Mouse (Mus musculus) hindbrain, embryonic 11.5 days (tissue): ENCODE data around the gene Brd1. TPM values are rescaled to one million over a fixed set of nuclear protein-coding genes. Genes with fewer than 3 reads are reported as not detected.

Source experiments
- ATAC-seq: fragments of 200-750 bp; cut with Nextera tagmentation; 2 replicates; pipeline ENCODE4 v1.8.0; 2017; ENCODE audit warnings: mild to moderate bottlenecking, moderate TSS enrichment, moderate library complexity; ENCODE audit not compliant: low FRiP score
- DNase-seq: peaks from one replicate; pipeline ENCODE4 v3.0.0-alpha.2; 2015; ENCODE audit warnings: low spot score
- H3K27ac ChIP-seq: fragments of 300-500 bp; sonication (generic); 2 replicates; pipeline ENCODE4 v1.5.1; 2014; ENCODE audit warnings: mild to moderate bottlenecking, low read depth, low read length
- H3K27me3 ChIP-seq: fragments of 300-500 bp; sonication (generic); 2 replicates; pipeline ENCODE4 v1.6.1; 2014; ENCODE audit warnings: mild to moderate bottlenecking, low read length, moderate library complexity, mixed read lengths; ENCODE audit not compliant: control insufficient read depth, insufficient read depth
- H3K36me3 ChIP-seq: fragments of 300-500 bp; sonication (generic); 2 replicates; pipeline ENCODE4 v1.6.1; 2014; ENCODE audit warnings: mild to moderate bottlenecking, low read length, moderate library complexity, mixed read lengths; ENCODE audit not compliant: control insufficient read depth, insufficient read depth
- H3K4me1 ChIP-seq: fragments of 300-500 bp; sonication (generic); replicated peaks from 2 replicates; pipeline ENCODE4 v1.6.1; 2014; ENCODE audit warnings: low read length, mixed read lengths; ENCODE audit not compliant: control insufficient read depth, insufficient read depth
- H3K4me2 ChIP-seq: fragments of 300-500 bp; sonication (generic); replicated peaks from 2 replicates; pipeline ENCODE4 v1.6.1; 2014; ENCODE audit warnings: mild to moderate bottlenecking, low read depth, low read length
- H3K4me3 ChIP-seq: fragments of 300-500 bp; sonication (generic); 2 replicates; pipeline ENCODE4 v1.5.1; 2014; ENCODE audit warnings: low read depth, low read length
- H3K9ac ChIP-seq: fragments of 300-500 bp; sonication (generic); 2 replicates; pipeline ENCODE4 v1.6.1; 2014; ENCODE audit warnings: low read depth, low read length
- H3K9me3 ChIP-seq: fragments of 300-500 bp; sonication (generic); 2 replicates; pipeline ENCODE4 v1.6.1; 2016; ENCODE audit warnings: low read length; ENCODE audit not compliant: control insufficient read depth
- WGBS: fragments of 180-500 bp; shearing (Covaris S2); extraction: QIAGEN DNeasy Blood & Tissue Kit; methylation state at CpG from one replicate; pipeline ENCODE4 v1.1.7; 2014; 5-methylcytosine and 5-hydroxymethylcytosine counted together
- polyA plus RNA-seq: library from polyadenylated mRNA; unstranded; fragments of >200 nt; fragmentation: Nextera tagmentation; extraction: Ambion mirVana; gene quantifications from 2 replicates; pipeline ENCODE4 v1.2.1, GENCODE M21; 2014

The Brd1 gene
- polyA plus RNA-seq, 1 experiment from 2014 or later = 29.4 TPM

DNA sequence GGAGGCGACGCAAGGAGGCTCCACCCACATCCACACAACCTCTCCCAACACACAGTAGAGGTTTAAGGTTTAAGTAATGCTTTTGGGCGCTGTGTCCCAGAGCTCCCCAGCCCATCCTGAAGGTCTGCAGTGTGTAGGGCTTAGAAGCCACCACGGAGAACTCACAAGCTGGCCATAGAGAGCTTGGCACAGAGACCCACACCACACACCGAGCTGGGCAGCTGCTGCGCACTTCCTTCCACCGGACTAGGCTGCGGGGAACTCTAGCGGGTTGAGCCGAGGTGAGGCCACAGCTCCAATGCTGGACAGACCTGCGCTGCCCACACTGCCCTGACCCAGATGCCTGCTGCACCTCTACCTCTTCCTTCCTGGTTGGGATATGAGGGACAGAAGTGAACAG, 71.0 kb downstream of the Brd1 start:
- Histone ChIP-seq H3K27ac (no peak overlapping the region), H3K36me3 (no peaks in the 10 kb centered on the region), H3K9ac (no peak overlapping the region), H3K9me3 (no peaks in the 10 kb centered on the region), H3K4me2 (no peak overlapping the region), H3K4me3 (no peak overlapping the region), H3K4me1 (no peaks in the 10 kb centered on the region), H3K27me3 (no peaks in the 10 kb centered on the region)
- DNase-seq (no peak), ATAC-seq (no peak)
- WGBS = 38% methylated on average over 11 of the region's 11 CpGs

DNA sequence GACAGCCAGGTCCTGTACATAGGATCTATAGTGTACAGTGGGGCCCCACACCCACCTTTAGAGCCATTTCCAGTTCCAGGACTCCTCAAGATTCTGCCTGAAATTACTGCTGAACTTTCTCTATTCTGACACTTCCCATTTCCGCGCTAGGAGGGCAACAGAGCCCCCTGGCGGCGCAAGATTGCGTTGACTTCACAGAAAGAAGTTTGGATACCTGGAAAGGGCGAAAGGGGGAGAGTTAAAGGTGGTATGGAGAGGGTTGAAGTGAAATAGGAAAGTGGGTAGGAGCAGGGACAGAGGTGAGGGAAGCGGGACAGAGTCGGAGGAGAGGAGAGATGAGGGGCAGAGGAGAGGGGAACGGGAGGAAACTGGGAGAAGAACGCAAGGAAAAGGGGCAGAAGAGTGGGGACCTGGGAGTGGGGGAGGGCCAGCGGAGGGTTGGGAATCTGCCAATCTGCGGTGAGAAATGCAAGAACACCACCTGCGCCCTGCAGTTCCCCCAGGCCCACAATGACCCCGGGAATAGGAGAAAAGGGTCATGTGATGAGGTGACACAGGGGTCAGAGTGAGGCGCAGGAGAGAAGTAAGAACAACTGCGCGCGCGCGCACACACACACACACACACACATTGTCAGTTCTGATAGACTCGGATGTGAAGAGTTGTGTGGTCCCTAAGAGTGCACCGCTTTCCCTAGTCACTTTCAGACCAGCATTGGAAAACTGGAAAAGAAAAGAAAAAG, 71.8 kb downstream of the Brd1 start:
- ATAC-seq (no peak), DNase-seq (peak; percentile 83)
- Histone ChIP-seq H3K4me1 (no peaks in the 10 kb centered on the region), H3K27ac (no peak overlapping the region), H3K4me3 (no peak overlapping the region), H3K4me2 (peak overlapping the region; percentile 21), H3K27me3 (no peaks in the 10 kb centered on the region), H3K9me3 (no peaks in the 10 kb centered on the region), H3K9ac (no peak overlapping the region), H3K36me3 (no peaks in the 10 kb centered on the region)
- WGBS = 8% methylated on average over 22 of the region's 22 CpGs

- ATAC-seq = no peak
- no peaks in the 10 kb centered on the region for H3K9me3 ChIP-seq
- H3K27ac ChIP-seq = no peak overlapping the region
- DNase-seq = no peak
- H3K4me1 ChIP-seq = no peaks in the 10 kb centered on the region
- 64% methylated on average over 3 of the region's 3 CpGs for WGBS
- H3K4me2 ChIP-seq = no peak overlapping the region
- no peaks in the 10 kb centered on the region for H3K36me3 ChIP-seq
- no peaks in the 10 kb centered on the region for H3K27me3 ChIP-seq
- H3K9ac ChIP-seq = no peak overlapping the region
- H3K4me3 ChIP-seq = no peak overlapping the region
These were observed 72.4 kb downstream of the Brd1 start for GRCm38 (mm10) chr15:88661654-88662053.

GRCm38 (mm10) chr15:88652006-88652405, 82.0 kb downstream of the Brd1 start:
- Histone ChIP-seq H3K4me1 (no peaks in the 10 kb centered on the region), H3K4me2 (no peak overlapping the region), H3K4me3 (no peak overlapping the region), H3K27ac (no peak overlapping the region), H3K9ac (no peak overlapping the region), H3K9me3 (no peaks in the 10 kb centered on the region), H3K36me3 (no peaks in the 10 kb centered on the region), H3K27me3 (no peaks in the 10 kb centered on the region)
- ATAC-seq = no peak
- 53% methylated on average over 5 of the region's 5 CpGs for WGBS
- DNase-seq = no peak

DNA sequence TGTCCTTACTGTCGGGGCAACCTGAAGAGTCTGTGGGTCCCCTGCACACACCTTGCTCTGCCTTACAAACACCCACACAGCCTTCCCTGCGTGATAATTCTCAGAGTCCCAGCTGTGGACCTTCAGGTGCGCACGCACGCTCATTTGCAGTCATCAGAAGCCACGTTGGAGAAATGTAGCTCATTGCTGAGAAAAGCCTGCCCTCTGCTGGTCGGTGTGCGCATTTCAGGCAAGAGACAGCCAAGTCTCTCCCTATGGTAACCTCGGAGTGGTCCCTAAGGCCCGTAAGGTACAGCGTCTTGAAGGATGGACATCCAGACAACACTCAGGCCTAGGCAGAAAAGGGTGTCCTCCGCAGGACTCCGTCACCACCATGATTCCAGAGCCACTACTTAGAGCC, 83.0 kb downstream of the Brd1 start:
- no peak overlapping the region for H3K4me2 ChIP-seq
- no peaks in the 10 kb centered on the region for H3K27me3 ChIP-seq
- H3K9ac ChIP-seq = no peak overlapping the region
- no peaks in the 10 kb centered on the region for H3K4me1 ChIP-seq
- H3K4me3 ChIP-seq = no peak overlapping the region
- DNase-seq (peak; percentile 88), ATAC-seq (no peak; the same call in 1 of the 2 replicates)
- 23% methylated on average over 13 of the region's 13 CpGs for WGBS
- no peaks in the 10 kb centered on the region for H3K9me3 ChIP-seq
- H3K36me3 ChIP-seq = no peaks in the 10 kb centered on the region
- no peak overlapping the region for H3K27ac ChIP-seq

Other genes with a start within 250 kb of the Brd1 start
- not detected in 2 replicates for gene Zdhhc25, start 133.9 kb downstream of the Brd1 start, polyA plus RNA-seq
- 38.2 and 43.1 TPM in 2 replicates for gene Zbed4, start 17.4 kb upstream of the Brd1 start, polyA plus RNA-seq
- 10.6 and 11.5 TPM in 2 replicates for gene Alg12, start 85.1 kb upstream of the Brd1 start, polyA plus RNA-seq
- 85.3 and 89.5 TPM in 2 replicates for gene Creld2, start 85.4 kb upstream of the Brd1 start, polyA plus RNA-seq
- gene Pim3, start 128.0 kb upstream of the Brd1 start, polyA plus RNA-seq = 31.6 and 35.6 TPM in 2 replicates
- 0.15 TPM in 1 of 2 replicates, not detected in the other for gene Ttll8, start 220.2 kb upstream of the Brd1 start, polyA plus RNA-seq
- 3.7 and 4.1 TPM in 2 replicates for gene Mlc1, start 244.8 kb upstream of the Brd1 start, polyA plus RNA-seq
- gene Mov10l1, start 248.7 kb upstream of the Brd1 start, polyA plus RNA-seq = 0.15 TPM in 1 of 2 replicates, not detected in the other